Mouse (Mus musculus): Measurements from ENCODE around the gene Fh1. TPM values are rescaled to one million over a fixed set of nuclear protein-coding genes. Genes with fewer than 3 reads are reported as not detected.
A peak's percentile ranks its signal among the peaks of the same experiment; 100 is the strongest.

The Fh1 gene
- polyA plus RNA-seq, 1 experiment from 2014 or later: 69.0 TPM

DNA sequence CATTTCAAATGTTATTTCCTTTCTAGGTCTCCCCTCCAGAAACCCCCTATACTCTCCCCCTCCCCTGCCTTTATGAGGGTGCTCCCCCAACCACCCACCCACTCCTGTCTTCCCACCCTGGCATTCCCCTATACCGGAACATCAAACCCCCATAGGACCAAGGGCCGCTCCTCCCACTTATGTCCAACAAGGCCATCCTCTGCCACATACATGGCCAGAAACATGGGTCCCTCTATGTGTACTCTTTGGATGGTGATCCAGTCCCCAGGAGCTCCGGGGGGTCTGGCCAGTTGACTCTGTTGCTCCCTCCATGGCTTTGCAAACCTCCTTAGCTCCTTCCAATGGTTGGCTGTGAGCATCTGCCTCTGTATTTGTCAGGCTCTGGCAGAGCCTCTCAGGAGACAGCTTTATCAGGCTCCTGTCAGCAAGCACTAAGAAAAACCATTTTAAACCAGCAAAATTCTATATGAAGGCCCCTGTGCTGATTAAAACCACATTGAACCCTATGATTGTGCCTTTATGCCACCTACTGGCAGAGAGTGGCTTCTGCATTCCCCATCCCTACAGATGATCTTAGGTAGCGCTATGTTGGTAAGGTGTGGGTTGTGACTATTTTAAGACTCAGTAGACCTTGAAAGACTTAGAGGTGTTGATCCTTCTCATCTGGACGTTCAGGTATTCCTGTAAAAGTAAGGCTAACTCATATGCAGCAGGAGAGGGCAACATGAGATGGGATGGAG lies 43.4 kb upstream of the Fh1 start:
- WGBS: 66% methylated on average over 5 of the region's 5 CpGs
- Histone ChIP-seq H3K4me3 (ENCODE audit: low read depth, low read length) (no peak overlapping the region), H3K36me3 (ENCODE audit: insufficient read depth, low read length) (no peaks in the 10 kb centered on the region), H3K9me3 (ENCODE audit: low read length) (no peaks in the 10 kb centered on the region), H3K9ac (replicated peaks; ENCODE audit: low read depth) (no peak overlapping the region), H3K4me2 (replicated peaks; ENCODE audit: low read depth, low read length) (no peak overlapping the region), H3K4me1 (ENCODE audit: insufficient read depth, low read depth, low read length) (no peaks in the 10 kb centered on the region), H3K27ac (ENCODE audit: low read length) (no peak overlapping the region), H3K27me3 (replicated peaks; ENCODE audit: insufficient read depth, low read length) (no peaks in the 10 kb centered on the region)
- DNase-seq (ENCODE audit: low spot score) (peak; percentile 46), ATAC-seq (no peak; the same call in 1 of the 2 replicates)
- TF ChIP-seq CTCF (IDR thresholded peaks at IDR 0.05): peak; percentile 74
- no peak for TF ChIP-seq EP300 (IDR thresholded peaks at IDR 0.05)

DNA sequence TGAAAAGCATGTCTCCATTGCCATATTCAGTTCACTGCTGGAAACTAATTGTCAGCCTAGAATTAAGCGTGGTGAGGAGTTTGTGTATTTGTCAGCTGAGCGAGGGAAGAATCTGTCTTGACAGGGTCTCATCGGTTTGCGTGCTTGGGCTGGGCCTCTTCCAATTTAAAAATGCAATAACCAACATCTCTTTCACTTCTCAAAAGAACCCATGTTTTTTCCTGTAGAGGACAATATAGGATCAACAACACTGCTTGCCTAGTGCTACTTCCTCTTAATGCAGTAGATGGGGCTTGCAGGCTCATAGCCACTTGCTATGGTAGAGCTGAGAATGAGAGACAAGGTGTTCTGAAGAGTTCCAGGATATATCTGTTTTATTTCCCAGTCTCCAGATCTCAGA lies 34.5 kb upstream of the Fh1 start:
- Histone ChIP-seq H3K9ac (replicated peaks; ENCODE audit: low read depth) (no peak overlapping the region), H3K9me3 (ENCODE audit: low read length) (no peaks in the 10 kb centered on the region), H3K36me3 (ENCODE audit: insufficient read depth, low read length) (no peaks in the 10 kb centered on the region), H3K4me1 (ENCODE audit: insufficient read depth, low read depth, low read length) (no peaks in the 10 kb centered on the region), H3K4me2 (replicated peaks; ENCODE audit: low read depth, low read length) (no peak overlapping the region), H3K27ac (ENCODE audit: low read length) (no peak overlapping the region), H3K4me3 (ENCODE audit: low read depth, low read length) (no peak overlapping the region), H3K27me3 (replicated peaks; ENCODE audit: insufficient read depth, low read length) (no peaks in the 10 kb centered on the region)
- no peak for TF ChIP-seq CTCF (IDR thresholded peaks at IDR 0.05)
- no peak for TF ChIP-seq EP300 (IDR thresholded peaks at IDR 0.05)
- 86% methylated on average over 4 of the region's 4 CpGs for WGBS
- ATAC-seq (no peak), DNase-seq (ENCODE audit: low spot score) (no peak)

DNA sequence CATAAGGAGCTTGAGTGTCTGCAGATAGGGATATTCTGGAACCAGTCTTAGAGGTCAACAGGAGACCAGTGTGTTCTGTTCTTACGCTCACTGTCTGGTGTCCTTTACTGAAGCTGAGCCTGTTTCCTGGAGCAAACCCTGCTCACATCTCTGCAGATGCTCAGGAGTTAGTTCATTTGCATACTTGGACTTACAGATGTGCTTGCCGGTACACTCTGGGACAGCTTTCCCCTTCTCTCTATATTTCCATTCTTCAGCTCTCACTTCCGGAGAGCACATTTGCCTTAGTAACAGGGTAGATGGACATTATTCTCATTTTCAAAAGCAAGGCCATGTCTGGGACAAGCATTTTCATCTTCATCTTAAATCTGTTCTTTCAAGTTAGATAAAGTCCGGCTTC lies 23.2 kb upstream of the Fh1 start:
- Histone ChIP-seq H3K4me2 (replicated peaks; ENCODE audit: low read depth, low read length) (no peak overlapping the region), H3K4me3 (ENCODE audit: low read depth, low read length) (no peak overlapping the region), H3K4me1 (ENCODE audit: insufficient read depth, low read depth, low read length) (no peaks in the 10 kb centered on the region), H3K36me3 (ENCODE audit: insufficient read depth, low read length) (no peaks in the 10 kb centered on the region), H3K9me3 (ENCODE audit: low read length) (no peaks in the 10 kb centered on the region), H3K27me3 (replicated peaks; ENCODE audit: insufficient read depth, low read length) (no peaks in the 10 kb centered on the region), H3K27ac (ENCODE audit: low read length) (no peak overlapping the region), H3K9ac (replicated peaks; ENCODE audit: low read depth) (no peak overlapping the region)
- DNase-seq (ENCODE audit: low spot score) (no peak), ATAC-seq (no peak)
- TF ChIP-seq EP300 (IDR thresholded peaks at IDR 0.05) (no peak), CTCF (IDR thresholded peaks at IDR 0.05) (no peak)
- 92% methylated on average over 4 of the region's 4 CpGs for WGBS

DNA sequence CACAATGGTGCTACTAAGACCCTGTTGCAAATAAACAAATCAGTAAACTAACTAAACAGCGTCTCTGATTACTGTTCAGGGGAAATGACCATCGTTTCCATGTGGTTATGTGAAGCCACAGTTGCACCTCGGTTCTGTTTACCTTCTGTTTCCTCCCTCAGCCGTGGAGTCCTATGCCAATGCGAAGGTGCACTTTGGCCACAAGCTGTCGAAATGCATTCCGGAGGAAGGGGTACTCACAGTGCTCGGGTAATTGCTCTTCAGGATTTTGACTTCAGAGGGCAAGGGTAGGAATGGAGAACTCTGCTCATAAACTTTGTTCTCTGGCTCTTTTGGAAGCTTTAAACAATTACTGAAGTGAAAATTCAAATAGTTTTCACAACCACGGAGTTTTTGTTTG lies 21.5 kb upstream of the Fh1 start:
- no peaks in the 10 kb centered on the region for H3K9me3 ChIP-seq (ENCODE audit: low read length)
- TF ChIP-seq CTCF (IDR thresholded peaks at IDR 0.05) (no peak), EP300 (IDR thresholded peaks at IDR 0.05) (no peak)
- WGBS: 32% methylated on average over 9 of the region's 9 CpGs
- H3K27me3 ChIP-seq (replicated peaks; ENCODE audit: insufficient read depth, low read length): no peaks in the 10 kb centered on the region
- H3K4me2 ChIP-seq (replicated peaks; ENCODE audit: low read depth, low read length): no peak overlapping the region
- no peak overlapping the region for H3K9ac ChIP-seq (replicated peaks; ENCODE audit: low read depth)
- ATAC-seq: no peak
- H3K4me1 ChIP-seq (ENCODE audit: insufficient read depth, low read depth, low read length): no peaks in the 10 kb centered on the region
- H3K4me3 ChIP-seq (ENCODE audit: low read depth, low read length): no peak overlapping the region
- no peak overlapping the region for H3K27ac ChIP-seq (ENCODE audit: low read length)
- no peak for DNase-seq (ENCODE audit: low spot score)
- H3K36me3 ChIP-seq (ENCODE audit: insufficient read depth, low read length): no peaks in the 10 kb centered on the region

DNA sequence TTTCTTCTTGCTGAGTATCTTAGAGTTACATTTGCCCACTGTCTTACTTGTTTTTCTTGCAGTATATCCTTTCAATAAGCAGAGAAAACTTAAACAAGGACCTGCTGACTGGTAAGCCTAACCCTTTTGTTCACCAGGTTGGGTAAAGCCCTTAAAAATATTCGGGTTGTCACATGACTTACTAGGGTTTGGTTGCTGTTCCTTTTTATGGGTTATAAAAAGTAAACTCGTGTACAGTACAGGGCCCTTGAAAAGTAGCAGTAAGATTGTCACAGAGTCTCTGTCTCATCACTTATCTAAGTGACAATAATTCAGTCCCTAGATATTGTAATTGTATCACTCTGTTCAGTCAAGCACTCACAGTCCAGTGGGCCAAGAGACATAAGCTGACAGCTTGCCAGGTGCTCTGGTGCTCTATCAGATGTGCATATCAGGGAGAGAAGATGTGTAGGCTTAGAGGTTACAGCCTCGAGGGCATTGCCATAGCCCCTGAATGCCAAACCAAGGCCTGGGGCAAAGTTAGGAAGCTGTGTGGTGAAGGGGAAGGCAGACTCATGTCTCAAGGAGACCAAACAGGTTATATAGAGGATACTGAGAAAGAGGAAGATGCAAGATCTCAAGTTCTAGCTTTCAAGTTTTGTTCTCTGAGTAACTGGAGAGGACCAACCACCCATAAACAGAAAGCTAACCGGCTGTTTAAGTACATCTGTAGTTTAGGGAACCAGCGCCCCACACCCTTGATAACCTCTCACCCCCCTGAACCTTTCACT lies 18.2 kb upstream of the Fh1 start:
- Histone ChIP-seq H3K4me2 (replicated peaks; ENCODE audit: low read depth, low read length) (no peak overlapping the region), H3K36me3 (ENCODE audit: insufficient read depth, low read length) (no peaks in the 10 kb centered on the region), H3K27ac (ENCODE audit: low read length) (no peak overlapping the region), H3K4me1 (ENCODE audit: insufficient read depth, low read depth, low read length) (no peaks in the 10 kb centered on the region), H3K4me3 (ENCODE audit: low read depth, low read length) (no peak overlapping the region), H3K9me3 (ENCODE audit: low read length) (no peaks in the 10 kb centered on the region), H3K9ac (replicated peaks; ENCODE audit: low read depth) (no peak overlapping the region), H3K27me3 (replicated peaks; ENCODE audit: insufficient read depth, low read length) (no peaks in the 10 kb centered on the region)
- WGBS: 50% methylated on average over 5 of the region's 5 CpGs
- DNase-seq (ENCODE audit: low spot score) (no peak), ATAC-seq (no peak)
- no peak for TF ChIP-seq CTCF (IDR thresholded peaks at IDR 0.05)
- TF ChIP-seq EP300 (IDR thresholded peaks at IDR 0.05): no peak

DNA sequence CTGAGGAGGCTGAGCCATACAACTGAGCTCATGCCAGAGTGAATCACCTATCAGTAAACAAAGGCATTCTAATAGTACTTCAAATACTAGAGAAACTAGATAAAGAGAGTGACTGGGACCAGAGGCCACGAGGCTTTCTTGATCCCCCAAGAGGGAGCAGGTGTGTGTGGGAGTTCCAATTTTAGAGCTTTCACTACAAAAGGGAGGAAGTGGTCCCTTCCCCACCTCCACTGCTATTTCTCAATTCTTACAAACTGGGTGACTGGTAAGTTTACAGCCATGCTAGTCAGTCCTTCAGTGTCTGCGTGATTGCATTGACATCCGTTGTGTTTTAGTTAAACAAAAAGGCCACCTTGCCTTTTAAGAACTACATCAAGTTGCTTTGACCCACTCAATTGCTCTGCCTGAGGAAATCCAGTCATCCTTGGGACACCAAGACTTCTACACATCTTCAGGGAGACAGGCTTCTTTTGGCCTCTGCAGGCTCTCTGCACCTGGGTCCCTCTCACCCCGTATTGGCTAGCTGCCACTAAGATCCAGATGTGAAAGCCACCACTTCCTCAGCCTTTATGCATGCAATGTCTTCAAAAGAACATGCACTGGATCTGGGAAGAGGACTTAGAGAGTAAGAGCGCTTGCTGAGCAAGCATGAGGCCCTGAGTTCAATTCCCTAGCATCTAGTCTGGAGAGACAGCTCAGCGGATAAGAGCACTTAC lies 15.2 kb upstream of the Fh1 start:
- Histone ChIP-seq H3K27me3 (replicated peaks; ENCODE audit: insufficient read depth, low read length) (no peaks in the 10 kb centered on the region), H3K9ac (replicated peaks; ENCODE audit: low read depth) (no peak overlapping the region), H3K4me1 (ENCODE audit: insufficient read depth, low read depth, low read length) (no peaks in the 10 kb centered on the region), H3K36me3 (ENCODE audit: insufficient read depth, low read length) (no peaks in the 10 kb centered on the region), H3K27ac (ENCODE audit: low read length) (no peak overlapping the region), H3K4me3 (ENCODE audit: low read depth, low read length) (no peak overlapping the region), H3K4me2 (replicated peaks; ENCODE audit: low read depth, low read length) (no peak overlapping the region), H3K9me3 (ENCODE audit: low read length) (no peaks in the 10 kb centered on the region)
- ATAC-seq: no peak
- TF ChIP-seq EP300 (IDR thresholded peaks at IDR 0.05): no peak
- TF ChIP-seq CTCF (IDR thresholded peaks at IDR 0.05): no peak
- WGBS: 66% methylated on average over 6 of the region's 6 CpGs
- no peak for DNase-seq (ENCODE audit: low spot score)
